Mouse (Mus musculus): ENCODE results near the gene Dnah3. TPM values are rescaled to one million over a fixed set of nuclear protein-coding genes. Genes with fewer than 3 reads are reported as not detected.

Gene Dnah3
- polyA plus RNA-seq, 1 experiment from 2014 or later, result 0.11 TPM

- no peaks in the 10 kb centered on the region for H3K27me3 ChIP-seq (replicated peaks; ENCODE audit: control insufficient read depth, insufficient read depth, low read length)
- H3K4me1 ChIP-seq (ENCODE audit: control insufficient read depth, insufficient read depth, low read depth, low read length), result peaks cover 21% of the 10 kb centered on the region
- WGBS, result 91% methylated on average over 8 of the region's 8 CpGs
- ATAC-seq, result no peak
- no peak overlapping the region for H3K9ac ChIP-seq (ENCODE audit: low read depth, low read length)
- H3K4me2 ChIP-seq (ENCODE audit: low read length), result no peak overlapping the region
- no peak overlapping the region for H3K27ac ChIP-seq (ENCODE audit: low read depth, low read length)
- no peaks in the 10 kb centered on the region for H3K36me3 ChIP-seq (ENCODE audit: control insufficient read depth, insufficient read depth, low read length)
- no peaks in the 10 kb centered on the region for H3K9me3 ChIP-seq (ENCODE audit: control insufficient read depth, low read length)
- H3K4me3 ChIP-seq (ENCODE audit: low read length), result no peak overlapping the region
These were observed 197.5 kb downstream of the Dnah3 start for GRCm38 (mm10) chr7:119897521-119898109.

- Histone ChIP-seq H3K36me3 (ENCODE audit: control insufficient read depth, insufficient read depth, low read length) (no peaks in the 10 kb centered on the region), H3K4me2 (ENCODE audit: low read length) (peak within 1 kb of the TSS; percentile 81), H3K27me3 (replicated peaks; ENCODE audit: control insufficient read depth, insufficient read depth, low read length) (no peaks in the 10 kb centered on the region), H3K27ac (ENCODE audit: low read depth, low read length) (peak within 1 kb of the TSS; percentile 99), H3K4me3 (ENCODE audit: low read length) (peak within 1 kb of the TSS; percentile 82), H3K4me1 (ENCODE audit: control insufficient read depth, insufficient read depth, low read depth, low read length) (peaks cover 21% of the 10 kb centered on the region), H3K9me3 (ENCODE audit: control insufficient read depth, low read length) (no peaks in the 10 kb centered on the region), H3K9ac (ENCODE audit: low read depth, low read length) (peak within 1 kb of the TSS; percentile 91)
- WGBS, result under 1% methylated on average over 63 of the region's 63 CpGs
- ATAC-seq, result peak; percentile 99
These were observed 199.2 kb downstream of the Dnah3 start, which contains the start of the genes Lyrm1 and Dcun1d3 for GRCm38 (mm10) chr7:119895639-119896512. Gene Lyrm1, plus strand, starts transcription at chr7:119895861. Gene Dcun1d3, minus strand, starts transcription at chr7:119896298.

GRCm38 (mm10) chr7:119894818-119895544, 200.1 kb downstream of the Dnah3 start:
- no peaks in the 10 kb centered on the region for H3K27me3 ChIP-seq (replicated peaks; ENCODE audit: control insufficient read depth, insufficient read depth, low read length)
- 2% methylated on average over 14 of the region's 15 CpGs for WGBS
- peak; percentile 61 for ATAC-seq
- H3K9ac ChIP-seq (ENCODE audit: low read depth, low read length), result peak overlapping the region; percentile 91
- H3K4me3 ChIP-seq (ENCODE audit: low read length), result peak overlapping the region; percentile 82
- no peaks in the 10 kb centered on the region for H3K9me3 ChIP-seq (ENCODE audit: control insufficient read depth, low read length)
- peak overlapping the region; percentile 58 for H3K4me2 ChIP-seq (ENCODE audit: low read length)
- peak overlapping the region; percentile 99 for H3K27ac ChIP-seq (ENCODE audit: low read depth, low read length)
- H3K4me1 ChIP-seq (ENCODE audit: control insufficient read depth, insufficient read depth, low read depth, low read length), result peaks cover 21% of the 10 kb centered on the region
- no peaks in the 10 kb centered on the region for H3K36me3 ChIP-seq (ENCODE audit: control insufficient read depth, insufficient read depth, low read length)

- no peak for ATAC-seq
- Histone ChIP-seq H3K36me3 (ENCODE audit: control insufficient read depth, insufficient read depth, low read length) (no peaks in the 10 kb centered on the region), H3K27me3 (replicated peaks; ENCODE audit: control insufficient read depth, insufficient read depth, low read length) (no peaks in the 10 kb centered on the region), H3K9me3 (ENCODE audit: control insufficient read depth, low read length) (no peaks in the 10 kb centered on the region), H3K4me2 (ENCODE audit: low read length) (no peak overlapping the region), H3K9ac (ENCODE audit: low read depth, low read length) (no peak overlapping the region), H3K4me1 (ENCODE audit: control insufficient read depth, insufficient read depth, low read depth, low read length) (peaks cover 21% of the 10 kb centered on the region), H3K27ac (ENCODE audit: low read depth, low read length) (no peak overlapping the region), H3K4me3 (ENCODE audit: low read length) (no peak overlapping the region)
- WGBS, result 93% methylated on average over 4 of the region's 4 CpGs
These were observed 202.3 kb downstream of the Dnah3 start for GRCm38 (mm10) chr7:119892742-119893141.

GRCm38 (mm10) chr7:119892198-119892597, 202.9 kb downstream of the Dnah3 start:
- H3K4me3 ChIP-seq (ENCODE audit: low read length), result no peak overlapping the region
- no peak overlapping the region for H3K9ac ChIP-seq (ENCODE audit: low read depth, low read length)
- WGBS, result 97% methylated on average over 1 of the region's 1 CpGs
- no peak overlapping the region for H3K27ac ChIP-seq (ENCODE audit: low read depth, low read length)
- no peaks in the 10 kb centered on the region for H3K9me3 ChIP-seq (ENCODE audit: control insufficient read depth, low read length)
- H3K4me1 ChIP-seq (ENCODE audit: control insufficient read depth, insufficient read depth, low read depth, low read length), result peaks cover 20% of the 10 kb centered on the region
- ATAC-seq, result no peak
- H3K36me3 ChIP-seq (ENCODE audit: control insufficient read depth, insufficient read depth, low read length), result no peaks in the 10 kb centered on the region
- no peaks in the 10 kb centered on the region for H3K27me3 ChIP-seq (replicated peaks; ENCODE audit: control insufficient read depth, insufficient read depth, low read length)
- no peak overlapping the region for H3K4me2 ChIP-seq (ENCODE audit: low read length)

GRCm38 (mm10) chr7:119887887-119888286, 207.2 kb downstream of the Dnah3 start:
- ATAC-seq, result no peak
- no peaks in the 10 kb centered on the region for H3K27me3 ChIP-seq (replicated peaks; ENCODE audit: control insufficient read depth, insufficient read depth, low read length)
- H3K4me3 ChIP-seq (ENCODE audit: low read length), result no peak overlapping the region
- H3K27ac ChIP-seq (ENCODE audit: low read depth, low read length), result no peak overlapping the region
- no peaks in the 10 kb centered on the region for H3K9me3 ChIP-seq (ENCODE audit: control insufficient read depth, low read length)
- no peaks in the 10 kb centered on the region; the same call in 1 of the 2 replicates for H3K4me1 ChIP-seq (ENCODE audit: control insufficient read depth, insufficient read depth, low read depth, low read length)
- WGBS, result 87% methylated on average over 4 of the region's 4 CpGs
- no peak overlapping the region for H3K9ac ChIP-seq (ENCODE audit: low read depth, low read length)
- H3K4me2 ChIP-seq (ENCODE audit: low read length), result no peak overlapping the region
- H3K36me3 ChIP-seq (ENCODE audit: control insufficient read depth, insufficient read depth, low read length), result no peaks in the 10 kb centered on the region

GRCm38 (mm10) chr7:119881229-119881628, 213.9 kb downstream of the Dnah3 start:
- WGBS, result 98% methylated on average over 2 of the region's 2 CpGs
- H3K9ac ChIP-seq (ENCODE audit: low read depth, low read length), result no peak overlapping the region
- H3K4me3 ChIP-seq (ENCODE audit: low read length), result no peak overlapping the region
- no peaks in the 10 kb centered on the region for H3K4me1 ChIP-seq (ENCODE audit: control insufficient read depth, insufficient read depth, low read depth, low read length)
- no peaks in the 10 kb centered on the region for H3K9me3 ChIP-seq (ENCODE audit: control insufficient read depth, low read length)
- no peak for ATAC-seq
- no peaks in the 10 kb centered on the region for H3K27me3 ChIP-seq (replicated peaks; ENCODE audit: control insufficient read depth, insufficient read depth, low read length)
- H3K4me2 ChIP-seq (ENCODE audit: low read length), result no peak overlapping the region
- H3K27ac ChIP-seq (ENCODE audit: low read depth, low read length), result no peak overlapping the region
- H3K36me3 ChIP-seq (ENCODE audit: control insufficient read depth, insufficient read depth, low read length), result no peaks in the 10 kb centered on the region

- no peak overlapping the region for H3K4me3 ChIP-seq (ENCODE audit: low read length)
- H3K27ac ChIP-seq (ENCODE audit: low read depth, low read length), result no peak overlapping the region
- 89% methylated on average over 5 of the region's 5 CpGs for WGBS
- no peak overlapping the region for H3K9ac ChIP-seq (ENCODE audit: low read depth, low read length)
- H3K4me1 ChIP-seq (ENCODE audit: control insufficient read depth, insufficient read depth, low read depth, low read length), result no peaks in the 10 kb centered on the region
- ATAC-seq, result no peak
- H3K9me3 ChIP-seq (ENCODE audit: control insufficient read depth, low read length), result no peaks in the 10 kb centered on the region
- no peaks in the 10 kb centered on the region for H3K36me3 ChIP-seq (ENCODE audit: control insufficient read depth, insufficient read depth, low read length)
- H3K27me3 ChIP-seq (replicated peaks; ENCODE audit: control insufficient read depth, insufficient read depth, low read length), result no peaks in the 10 kb centered on the region
- H3K4me2 ChIP-seq (ENCODE audit: low read length), result no peak overlapping the region
These were observed 214.7 kb downstream of the Dnah3 start for GRCm38 (mm10) chr7:119880345-119880744.

GRCm38 (mm10) chr7:119879171-119879570, 215.9 kb downstream of the Dnah3 start:
- ATAC-seq, result no peak
- H3K27me3 ChIP-seq (replicated peaks; ENCODE audit: control insufficient read depth, insufficient read depth, low read length), result no peaks in the 10 kb centered on the region
- no peaks in the 10 kb centered on the region for H3K36me3 ChIP-seq (ENCODE audit: control insufficient read depth, insufficient read depth, low read length)
- no peak overlapping the region for H3K9ac ChIP-seq (ENCODE audit: low read depth, low read length)
- no peaks in the 10 kb centered on the region for H3K9me3 ChIP-seq (ENCODE audit: control insufficient read depth, low read length)
- WGBS, result 97% methylated on average over 4 of the region's 4 CpGs
- no peaks in the 10 kb centered on the region for H3K4me1 ChIP-seq (ENCODE audit: control insufficient read depth, insufficient read depth, low read depth, low read length)
- H3K4me2 ChIP-seq (ENCODE audit: low read length), result no peak overlapping the region
- no peak overlapping the region for H3K4me3 ChIP-seq (ENCODE audit: low read length)
- no peak overlapping the region for H3K27ac ChIP-seq (ENCODE audit: low read depth, low read length)
